Mouse (Mus musculus) myocyte (in vitro differentiated cells): ENCODE measurements around the gene Cttnbp2nl. TPM values are rescaled to one million over a fixed set of nuclear protein-coding genes. Genes with fewer than 3 reads are reported as not detected.

Experiments
- H3K27me3 ChIP-seq: one replicate; pipeline ENCODE4 v1.6.1; 2011; ENCODE audit not compliant: control insufficient read depth, insufficient read depth, insufficient read length
- H3K36me3 ChIP-seq: one replicate; pipeline ENCODE4 v1.6.1; 2011; ENCODE audit not compliant: control insufficient read depth, insufficient read depth
- H3K4me2 ChIP-seq: one replicate; pipeline ENCODE4 v1.6.1; 2011; ENCODE audit warnings: low read depth, control low read depth
- H3K4me3 ChIP-seq: one replicate; pipeline ENCODE4 v1.5.1; 2011; ENCODE audit warnings: mild to moderate bottlenecking, control low read depth, moderate library complexity
- H3K79me2 ChIP-seq: one replicate; pipeline ENCODE4 v1.6.1; 2011; ENCODE audit not compliant: control insufficient read depth, insufficient read depth
- H3ac ChIP-seq: one replicate; pipeline ENCODE4 v1.6.1; 2011; ENCODE audit not compliant: control insufficient read depth, insufficient read length
- CEBPB ChIP-seq: IDR thresholded peaks from 2 replicates; pipeline ENCODE4 v1.6.1; 2011; ENCODE audit warnings: mild to moderate bottlenecking, moderate library complexity; ENCODE audit not compliant: poor library complexity, insufficient read depth, severe bottlenecking
- E2F4 ChIP-seq: IDR thresholded peaks from one replicate; pipeline ENCODE4 v1.6.1; 2011; ENCODE audit warnings: mild to moderate bottlenecking, control low read depth, moderate library complexity; ENCODE audit not compliant: insufficient read depth
- MAX ChIP-seq: IDR thresholded peaks from one replicate; pipeline ENCODE4 v1.6.1; 2011; ENCODE audit warnings: low read depth, mild to moderate bottlenecking, control low read depth
- MYOD1 ChIP-seq, 3 experiments: IDR thresholded peaks; one replicate each; pipeline ENCODE4 v1.6.1; 2011; ENCODE audit warnings: control low read depth in 2 of 3, low read depth in 2 of 3, mild to moderate bottlenecking in 2 of 3, moderate library complexity in 1 of 3; ENCODE audit not compliant: insufficient read length in 2 of 3, control insufficient read depth in 1 of 3
- MYOG ChIP-seq, 3 experiments: IDR thresholded peaks; one replicate each; pipeline ENCODE4 v1.6.1; 2011; ENCODE audit warnings: control low read depth in 2 of 3, low read depth in 2 of 3, mild to moderate bottlenecking in 2 of 3; ENCODE audit not compliant: insufficient read length in 2 of 3, control insufficient read depth in 1 of 3, insufficient read depth in 1 of 3
- POLR2A ChIP-seq: IDR thresholded peaks from one replicate; pipeline ENCODE4 v1.6.1; 2011; ENCODE audit warnings: low read depth, mild to moderate bottlenecking, control low read depth, moderate library complexity; ENCODE audit not compliant: insufficient read length
- POLR2AphosphoS2 ChIP-seq: IDR thresholded peaks from one replicate; pipeline ENCODE4 v1.6.1; 2011; ENCODE audit warnings: low read depth, control low read depth; ENCODE audit not compliant: insufficient read length
- REST ChIP-seq: IDR thresholded peaks from one replicate; pipeline ENCODE4 v1.6.1; 2011; ENCODE audit warnings: mild to moderate bottlenecking, control low read depth, moderate library complexity; ENCODE audit not compliant: insufficient read depth, insufficient read length
- SRF ChIP-seq: IDR thresholded peaks from one replicate; pipeline ENCODE4 v1.6.1; 2011; ENCODE audit warnings: low read depth; ENCODE audit not compliant: control insufficient read depth, insufficient read length
- TCF12 ChIP-seq: IDR thresholded peaks from one replicate; pipeline ENCODE4 v1.6.1; 2011; ENCODE audit warnings: mild to moderate bottlenecking, control low read depth; ENCODE audit not compliant: poor library complexity, insufficient read depth, severe bottlenecking
- TCF3 ChIP-seq: IDR thresholded peaks from one replicate; pipeline ENCODE4 v1.6.1; 2011; ENCODE audit warnings: low read depth, control low read depth; ENCODE audit not compliant: insufficient read length
- USF1 ChIP-seq: IDR thresholded peaks from one replicate; pipeline ENCODE4 v1.6.1; 2011; ENCODE audit warnings: low read depth, mild to moderate bottlenecking, control low read depth, moderate library complexity
- polyA plus RNA-seq: library from polyadenylated mRNA; unstranded; fragments of >200 nt; fragmentation: generic; extraction: Trizol; gene quantifications from one replicate; pipeline ENCODE4 v1.2.1, GENCODE M21; 2012; ENCODE audit warnings: missing spikeins

Gene Cttnbp2nl
- polyA plus RNA-seq, 1 experiment = 8.9 TPM

DNA sequence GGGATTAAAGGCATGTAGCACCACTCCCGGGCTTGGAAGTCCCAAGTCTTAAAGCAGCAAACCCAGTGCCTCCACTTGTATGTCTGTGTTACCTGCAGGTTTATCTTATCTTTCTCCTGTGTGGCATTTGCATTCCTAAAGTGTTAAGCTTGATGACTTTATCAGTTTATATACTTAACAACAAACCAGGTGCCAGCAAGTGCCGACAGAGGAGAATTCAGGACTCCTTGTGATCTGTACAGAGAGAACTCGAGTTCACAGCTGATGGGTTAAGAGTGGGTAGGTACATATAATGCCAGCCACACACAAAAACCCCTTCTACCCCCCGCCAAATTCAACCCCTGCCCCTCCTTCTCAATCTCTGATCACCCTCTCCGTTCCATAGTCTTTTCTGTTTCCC, 41.1 kb downstream of the Cttnbp2nl start:
- Histone ChIP-seq H3K4me2 (no peak overlapping the region), H3ac (no peak overlapping the region), H3K4me3 (no peak overlapping the region), H3K79me2 (peaks cover 23% of the 10 kb centered on the region), H3K36me3 (peaks cover 25% of the 10 kb centered on the region), H3K27me3 (no peaks in the 10 kb centered on the region)
- TF ChIP-seq POLR2AphosphoS2 (no peak), CEBPB (no peak), POLR2A (no peak), SRF (no peak), TCF12 (no peak)

DNA sequence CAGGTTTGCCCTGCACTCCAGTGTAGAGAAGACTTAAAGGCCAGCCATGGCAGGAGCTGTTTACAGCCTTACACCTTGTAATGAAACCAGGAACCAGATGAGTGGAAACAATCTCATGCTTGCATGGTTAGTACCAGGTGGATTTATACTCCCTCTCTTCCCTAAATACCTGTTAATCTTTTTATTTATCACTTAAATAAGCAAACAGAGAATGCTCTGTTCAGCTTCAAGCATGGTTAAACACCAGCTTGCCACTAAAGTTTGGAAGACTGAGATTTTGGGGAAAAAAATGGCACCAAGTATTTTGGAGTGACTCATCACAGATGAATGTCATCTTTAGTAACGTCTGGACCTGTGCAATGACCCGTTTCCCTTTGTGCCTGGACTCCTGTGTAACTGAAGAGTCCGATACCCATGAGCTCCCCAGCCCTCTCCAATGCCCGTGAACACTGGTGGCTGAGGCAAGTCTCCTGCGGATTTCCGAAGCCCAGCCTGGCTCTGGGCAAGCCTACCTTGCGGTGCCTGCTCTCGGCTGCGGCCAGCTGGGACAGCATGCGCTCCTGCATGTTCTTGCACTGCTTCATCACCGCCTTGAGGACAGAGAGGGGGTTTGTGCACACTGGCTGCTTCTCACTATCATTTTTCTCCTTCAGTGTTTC, 42.1 kb downstream of the Cttnbp2nl start:
- Histone ChIP-seq H3K79me2 (peaks cover 23% of the 10 kb centered on the region), H3K4me3 (no peak overlapping the region), H3K27me3 (no peaks in the 10 kb centered on the region), H3ac (no peak overlapping the region), H3K36me3 (peaks cover 31% of the 10 kb centered on the region), H3K4me2 (no peak overlapping the region)
- TF ChIP-seq MYOG (IDR thresholded peaks at IDR 0.05; ENCODE audit: control insufficient read depth in 1 of 3, insufficient read depth in 1 of 3, insufficient read length in 2 of 3, low read depth in 2 of 3) (no peak), E2F4 (no peak), TCF3 (no peak), POLR2A (no peak), POLR2AphosphoS2 (no peak), REST (no peak), SRF (no peak), USF1 (no peak), MYOD1 (IDR thresholded peaks at IDR 0.05; ENCODE audit: control insufficient read depth in 1 of 3, insufficient read length in 2 of 3, low read depth in 2 of 3) (no peak), CEBPB (no peak)

DNA sequence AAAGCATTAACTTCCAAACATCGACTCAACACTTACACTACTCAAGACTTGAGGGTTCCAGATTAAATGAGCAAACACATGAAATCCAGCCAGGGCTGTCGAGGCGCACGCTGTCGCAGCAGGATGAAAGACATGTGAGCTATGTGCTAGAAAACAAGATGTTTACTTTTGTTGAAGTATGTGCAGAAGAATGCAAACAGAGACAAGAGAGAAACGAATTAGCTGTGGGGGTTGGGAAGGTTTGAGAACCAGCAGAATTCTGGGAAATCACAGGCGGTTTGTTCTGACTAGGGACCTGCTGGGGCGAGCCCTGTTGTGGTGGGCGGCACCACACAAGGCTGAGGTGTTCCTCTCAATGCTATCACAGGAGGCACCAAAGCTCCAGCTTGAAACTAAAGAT, 44.9 kb downstream of the Cttnbp2nl start:
- H3K36me3 ChIP-seq = peaks cover 43% of the 10 kb centered on the region
- TF ChIP-seq MYOG (IDR thresholded peaks at IDR 0.05; ENCODE audit: control insufficient read depth in 1 of 3, insufficient read depth in 1 of 3, insufficient read length in 2 of 3, low read depth in 2 of 3) (no peak), E2F4 (no peak), TCF3 (no peak), USF1 (no peak), SRF (no peak), MAX (no peak), CEBPB (no peak), MYOD1 (IDR thresholded peaks at IDR 0.05; ENCODE audit: control insufficient read depth in 1 of 3, insufficient read length in 2 of 3, low read depth in 2 of 3) (no peak), REST (no peak), POLR2A (no peak), TCF12 (no peak), POLR2AphosphoS2 (no peak)
- H3K4me2 ChIP-seq = no peak overlapping the region
- peaks cover 6% of the 10 kb centered on the region for H3K79me2 ChIP-seq
- no peaks in the 10 kb centered on the region for H3K27me3 ChIP-seq
- no peak overlapping the region for H3ac ChIP-seq
- H3K4me3 ChIP-seq = no peak overlapping the region

DNA sequence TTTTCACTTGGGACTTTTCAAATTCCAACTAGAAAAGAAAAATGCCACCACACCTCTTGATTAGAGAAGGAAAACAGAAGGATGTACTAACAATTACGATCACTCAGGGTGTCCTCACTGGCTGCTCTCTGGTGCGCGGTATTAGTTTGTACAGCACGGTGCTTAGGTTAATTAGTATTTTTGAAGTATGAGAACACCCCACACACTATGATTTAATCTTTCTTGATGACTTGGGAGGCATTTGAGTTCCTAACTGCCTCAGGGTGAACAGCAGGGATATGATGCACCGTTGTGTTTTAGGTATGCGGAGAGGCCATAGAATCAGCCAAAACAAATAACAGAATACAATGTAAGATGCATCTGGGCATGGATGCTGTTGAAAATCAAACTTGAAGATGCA, 46.8 kb downstream of the Cttnbp2nl start:
- peaks cover 35% of the 10 kb centered on the region for H3K36me3 ChIP-seq

DNA sequence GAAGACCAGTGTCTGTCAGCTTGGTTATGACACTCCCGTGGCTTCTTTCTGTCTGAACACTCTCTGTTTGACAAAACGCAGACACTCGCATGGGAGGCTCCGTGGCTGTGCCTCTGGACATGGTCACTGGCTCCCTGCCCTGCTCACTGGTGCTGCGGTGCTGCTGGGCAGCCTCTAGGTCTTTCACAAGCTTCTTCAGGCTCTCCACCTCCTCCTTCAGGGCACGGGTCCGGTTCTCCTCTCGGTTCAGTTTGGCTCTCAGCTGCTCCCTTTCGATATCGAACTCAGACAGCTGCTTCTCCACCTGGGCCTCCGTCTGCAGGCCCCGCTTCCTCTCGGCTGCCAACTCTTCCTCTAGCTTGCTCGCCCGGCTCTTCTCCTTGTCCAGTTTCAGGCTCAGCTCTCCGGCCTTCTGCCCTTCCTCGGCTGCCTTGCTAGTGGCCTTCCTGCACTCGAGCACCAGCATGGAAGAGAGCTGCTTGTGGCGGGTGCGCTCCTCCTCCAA, 47.3 kb downstream of the Cttnbp2nl start:
- H3K4me2 ChIP-seq = no peak overlapping the region
- no peaks in the 10 kb centered on the region for H3K79me2 ChIP-seq
- H3ac ChIP-seq = no peak overlapping the region
- H3K36me3 ChIP-seq = peaks cover 35% of the 10 kb centered on the region
- TF ChIP-seq USF1 (no peak), SRF (no peak), MYOD1 (IDR thresholded peaks at IDR 0.05; ENCODE audit: control insufficient read depth in 1 of 3, insufficient read length in 2 of 3, low read depth in 2 of 3) (no peak), TCF3 (no peak), POLR2AphosphoS2 (no peak), CEBPB (no peak), MYOG (IDR thresholded peaks at IDR 0.05; ENCODE audit: control insufficient read depth in 1 of 3, insufficient read depth in 1 of 3, insufficient read length in 2 of 3, low read depth in 2 of 3) (no peak), TCF12 (no peak), POLR2A (no peak), REST (no peak), MAX (no peak), E2F4 (no peak)
- H3K4me3 ChIP-seq = no peak overlapping the region
- no peaks in the 10 kb centered on the region for H3K27me3 ChIP-seq

More for the DNA sequence above, 46.8 kb downstream of the Cttnbp2nl start:
- TF ChIP-seq USF1 (no peak), MYOD1 (IDR thresholded peaks at IDR 0.05; ENCODE audit: control insufficient read depth in 1 of 3, insufficient read length in 2 of 3, low read depth in 2 of 3) (no peak), CEBPB (no peak), MAX (no peak), SRF (no peak), POLR2A (no peak), REST (no peak), E2F4 (no peak), TCF3 (no peak), MYOG (IDR thresholded peaks at IDR 0.05; ENCODE audit: control insufficient read depth in 1 of 3, insufficient read depth in 1 of 3, insufficient read length in 2 of 3, low read depth in 2 of 3) (no peak), POLR2AphosphoS2 (no peak), TCF12 (no peak)
- no peak overlapping the region for H3K4me2 ChIP-seq
- H3K27me3 ChIP-seq = no peaks in the 10 kb centered on the region
- no peak overlapping the region for H3ac ChIP-seq
- no peak overlapping the region for H3K4me3 ChIP-seq
- no peaks in the 10 kb centered on the region for H3K79me2 ChIP-seq
